Mouse (Mus musculus): ENCODE measurements around the gene Rgs7. TPM values are rescaled to one million over a fixed set of nuclear protein-coding genes. Genes with fewer than 3 reads are reported as not detected.

Rgs7 gene
- 2.3 and 2.4 TPM in 2 replicates for polyA plus RNA-seq (2016; fragmentation: Nextera tagmentation; extraction: Ambion mirVana)

DNA sequence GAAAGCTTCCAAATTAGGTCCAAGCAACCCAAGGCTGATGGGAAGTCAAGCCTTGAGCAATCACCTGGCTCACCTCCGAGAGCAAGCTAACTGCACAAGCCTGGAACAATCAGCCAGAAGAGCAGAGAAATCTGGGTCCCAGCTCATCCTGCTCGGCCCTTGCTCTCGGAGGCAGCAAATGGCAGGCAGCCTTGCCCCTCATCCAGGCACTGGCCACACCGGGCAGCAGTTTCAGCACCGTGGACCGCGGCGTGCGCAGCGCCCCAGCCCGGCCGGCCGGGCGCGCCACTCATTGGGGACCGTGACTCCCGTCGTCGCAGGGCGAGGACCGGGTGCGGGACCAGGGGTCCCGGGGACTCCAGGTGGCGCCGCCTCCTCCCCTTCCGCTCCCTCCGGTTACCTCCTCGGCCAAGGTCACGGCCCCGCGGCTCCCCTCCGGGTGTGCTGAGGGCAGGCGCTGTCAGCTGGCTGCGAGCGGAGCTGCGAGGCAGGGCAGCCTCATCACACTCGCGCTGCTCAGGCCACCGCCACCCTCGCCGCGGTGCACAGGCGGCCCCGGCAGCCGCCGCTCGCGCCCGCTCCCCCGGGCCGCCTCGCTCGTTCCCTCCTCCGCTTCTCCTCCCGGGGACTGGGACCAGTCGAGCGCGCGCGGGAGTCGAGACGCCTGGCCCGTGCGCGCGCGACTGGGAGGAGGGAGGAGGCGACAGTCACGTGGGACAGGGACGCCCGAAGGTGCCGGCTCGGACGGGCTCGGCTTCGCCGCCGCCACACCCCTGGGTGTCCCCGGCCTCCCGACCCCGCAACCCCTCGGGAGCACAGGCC, at the start of gene Rgs7:
Gene Rgs7, minus strand, starts transcription at position 640 of the 822 bp plus-strand sequence.
- peak within 1 kb of the TSS; percentile 99 for H3K4me2 ChIP-seq (replicated peaks)
- no peak within 1 kb of the TSS for H3K27ac ChIP-seq
- peak within 1 kb of the TSS; percentile 67 for H3K9ac ChIP-seq
- ATAC-seq (ENCODE audit: insufficient number of reproducible peaks, insufficient read depth, low FRiP score, low TSS enrichment), result peak; percentile 90
- H3K9me3 ChIP-seq, result no peaks in the 10 kb centered on the region
- H3K4me3 ChIP-seq, result peak within 1 kb of the TSS; percentile 66
- H3K4me1 ChIP-seq, result no peaks in the 10 kb centered on the region
- H3K36me3 ChIP-seq, result no peaks in the 10 kb centered on the region
- WGBS, result 1% methylated on average over 65 of the region's 82 CpGs
- peaks cover 20% of the 10 kb centered on the region; the same call in 1 of the 2 replicates for H3K27me3 ChIP-seq

DNA sequence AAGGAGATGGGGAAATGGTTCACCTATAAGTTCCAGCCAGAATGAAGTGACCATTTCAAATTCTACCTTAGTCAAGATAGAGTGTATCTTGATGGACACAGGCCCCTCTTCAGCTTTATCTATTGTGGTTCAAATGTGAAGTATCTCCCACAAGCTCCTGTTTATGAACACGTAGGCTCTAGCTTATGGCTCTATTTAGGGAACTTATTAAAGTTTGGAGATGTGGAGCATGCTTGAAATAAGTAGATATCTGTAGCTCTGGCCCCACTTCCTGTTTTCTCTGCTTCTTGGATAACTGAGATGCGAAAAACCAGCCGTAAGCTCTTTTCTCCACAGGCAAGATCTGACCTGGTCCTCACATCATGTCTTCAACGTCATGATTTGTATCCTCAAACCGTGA, 48.4 kb upstream of the Rgs7 start:
- ATAC-seq (ENCODE audit: insufficient number of reproducible peaks, insufficient read depth, low FRiP score, low TSS enrichment), result no peak
- WGBS, result 82% methylated on average over 5 of the region's 5 CpGs
- H3K4me2 ChIP-seq (replicated peaks), result no peak overlapping the region

GRCm38 (mm10) chr1:175537321-175537720, 45.0 kb upstream of the Rgs7 start:
- ATAC-seq (ENCODE audit: insufficient number of reproducible peaks, insufficient read depth, low FRiP score, low TSS enrichment), result no peak
- 44% methylated on average over 1 of the region's 1 CpGs for WGBS
- H3K27ac ChIP-seq, result no peak overlapping the region

More for the DNA sequence above, 48.4 kb upstream of the Rgs7 start:
- Histone ChIP-seq H3K27me3 (no peaks in the 10 kb centered on the region), H3K27ac (no peak overlapping the region), H3K4me3 (no peak overlapping the region), H3K9me3 (no peaks in the 10 kb centered on the region), H3K4me1 (no peaks in the 10 kb centered on the region), H3K36me3 (no peaks in the 10 kb centered on the region), H3K9ac (no peak overlapping the region)

GRCm38 (mm10) chr1:175529858-175530257, 37.6 kb upstream of the Rgs7 start:
- 50% methylated on average over 1 of the region's 1 CpGs for WGBS
- H3K4me2 ChIP-seq (replicated peaks), result no peak overlapping the region
- no peak overlapping the region for H3K27ac ChIP-seq

More at GRCm38 (mm10) chr1:175537321-175537720, 45.0 kb upstream of the Rgs7 start:
- Histone ChIP-seq H3K9ac (no peak overlapping the region), H3K36me3 (no peaks in the 10 kb centered on the region), H3K9me3 (no peaks in the 10 kb centered on the region), H3K4me1 (no peaks in the 10 kb centered on the region), H3K4me2 (replicated peaks) (no peak overlapping the region), H3K4me3 (no peak overlapping the region), H3K27me3 (no peaks in the 10 kb centered on the region)

GRCm38 (mm10) chr1:175524626-175525294, 32.5 kb upstream of the Rgs7 start:
- H3K36me3 ChIP-seq, result no peaks in the 10 kb centered on the region
- no peak overlapping the region for H3K4me2 ChIP-seq (replicated peaks)
- H3K27me3 ChIP-seq, result no peaks in the 10 kb centered on the region
- H3K4me3 ChIP-seq, result no peak overlapping the region
- no peak overlapping the region for H3K27ac ChIP-seq
- no peaks in the 10 kb centered on the region for H3K9me3 ChIP-seq
- ATAC-seq (ENCODE audit: insufficient number of reproducible peaks, insufficient read depth, low FRiP score, low TSS enrichment), result no peak
- 75% methylated on average over 3 of the region's 3 CpGs for WGBS
- no peaks in the 10 kb centered on the region for H3K4me1 ChIP-seq
- H3K9ac ChIP-seq, result no peak overlapping the region

More at GRCm38 (mm10) chr1:175529858-175530257, 37.6 kb upstream of the Rgs7 start:
- Histone ChIP-seq H3K27me3 (no peaks in the 10 kb centered on the region), H3K36me3 (no peaks in the 10 kb centered on the region), H3K9ac (no peak overlapping the region), H3K9me3 (no peaks in the 10 kb centered on the region), H3K4me3 (no peak overlapping the region), H3K4me1 (no peaks in the 10 kb centered on the region)
- no peak for ATAC-seq (ENCODE audit: insufficient number of reproducible peaks, insufficient read depth, low FRiP score, low TSS enrichment)

DNA sequence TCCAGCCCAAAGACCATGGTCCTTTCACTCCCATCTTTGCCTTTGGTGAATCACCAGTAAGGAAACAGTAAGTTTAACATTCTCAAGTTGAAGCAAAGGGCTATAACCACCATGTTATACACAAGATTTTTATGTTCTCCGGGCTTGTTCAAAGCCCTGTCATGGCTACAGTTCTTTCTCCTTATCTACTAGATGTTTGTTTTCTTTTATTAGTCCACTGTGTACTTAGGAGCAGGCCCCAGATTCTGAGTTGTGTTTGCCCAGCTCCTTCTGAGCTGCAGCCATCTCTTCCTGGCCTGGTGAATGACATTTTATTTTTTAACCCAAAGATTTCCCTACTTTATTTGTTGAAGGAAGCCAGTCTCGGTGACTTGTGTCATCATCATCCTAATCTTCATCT, 31.3 kb upstream of the Rgs7 start:
- no peaks in the 10 kb centered on the region for H3K27me3 ChIP-seq
- ATAC-seq (ENCODE audit: insufficient number of reproducible peaks, insufficient read depth, low FRiP score, low TSS enrichment), result no peak
- H3K4me3 ChIP-seq, result no peak overlapping the region
- no peaks in the 10 kb centered on the region for H3K9me3 ChIP-seq
- H3K4me1 ChIP-seq, result no peaks in the 10 kb centered on the region
- no peak overlapping the region for H3K27ac ChIP-seq
- WGBS, result 85% methylated on average over 2 of the region's 2 CpGs
- no peak overlapping the region for H3K9ac ChIP-seq
- H3K4me2 ChIP-seq (replicated peaks), result no peak overlapping the region
- H3K36me3 ChIP-seq, result no peaks in the 10 kb centered on the region

- H3K4me3 ChIP-seq, result no peak overlapping the region
- WGBS, result 80% methylated on average over 2 of the region's 2 CpGs
- H3K36me3 ChIP-seq, result no peaks in the 10 kb centered on the region
- no peak overlapping the region for H3K9ac ChIP-seq
- no peak overlapping the region for H3K27ac ChIP-seq
- no peak for ATAC-seq (ENCODE audit: insufficient number of reproducible peaks, insufficient read depth, low FRiP score, low TSS enrichment)
- H3K4me2 ChIP-seq (replicated peaks), result no peak overlapping the region
- no peaks in the 10 kb centered on the region for H3K9me3 ChIP-seq
- no peaks in the 10 kb centered on the region for H3K27me3 ChIP-seq
- H3K4me1 ChIP-seq, result peaks cover 2% of the 10 kb centered on the region; the same call in 1 of the 2 replicates
Observed at GRCm38 (mm10) chr1:175514543-175514942, 22.2 kb upstream of the Rgs7 start.

DNA sequence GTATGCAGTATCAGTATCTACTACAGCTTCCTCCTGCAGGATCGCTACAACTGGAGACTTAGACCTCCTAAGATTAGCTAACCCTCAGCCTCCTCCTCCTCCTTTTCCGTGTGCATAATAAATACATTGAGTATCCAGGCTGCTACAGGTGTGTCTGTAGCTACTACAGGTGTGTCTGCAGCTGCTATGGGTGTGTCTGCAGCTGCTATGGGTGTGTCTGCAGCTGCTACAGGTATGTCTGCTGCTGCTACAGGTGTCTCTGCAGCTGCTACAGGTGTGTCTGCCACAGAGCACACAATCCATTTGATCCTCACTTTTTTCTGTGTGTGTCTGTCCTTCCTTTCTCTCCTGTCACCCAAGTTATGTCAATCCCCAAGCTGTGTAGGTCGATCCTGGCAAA, 19.9 kb upstream of the Rgs7 start:
- H3K4me2 ChIP-seq (replicated peaks), result no peak overlapping the region
- 73% methylated on average over 3 of the region's 3 CpGs for whole genome bisulfite sequencing
- no peak overlapping the region for H3K4me3 ChIP-seq
- no peaks in the 10 kb centered on the region for H3K27me3 ChIP-seq
- no peaks in the 10 kb centered on the region for H3K36me3 ChIP-seq
- peaks cover 2% of the 10 kb centered on the region; the same call in 1 of the 2 replicates for H3K4me1 ChIP-seq
- H3K9ac ChIP-seq, result no peak overlapping the region
- H3K27ac ChIP-seq, result no peak overlapping the region
- no peak for ATAC-seq (ENCODE audit: insufficient number of reproducible peaks, insufficient read depth, low FRiP score, low TSS enrichment)
- H3K9me3 ChIP-seq, result no peaks in the 10 kb centered on the region

DNA sequence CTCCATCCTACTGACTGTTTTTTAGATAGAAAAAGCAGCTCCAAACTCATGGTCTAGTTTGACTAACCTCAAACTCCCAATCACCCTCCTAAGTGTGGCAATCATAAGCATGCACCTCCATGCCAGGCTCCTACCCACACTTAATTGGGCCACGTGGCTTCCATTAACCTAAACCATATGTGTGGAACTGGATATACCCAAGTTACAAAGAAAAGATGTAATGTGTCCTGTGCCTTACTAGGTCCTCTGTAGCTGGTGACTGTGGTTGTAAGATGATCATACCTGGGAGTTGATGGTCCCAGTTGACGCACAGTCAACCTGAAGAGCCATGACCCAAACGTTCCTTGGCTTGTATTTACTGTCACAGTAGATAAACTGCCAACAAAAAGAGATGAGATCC, 17.7 kb upstream of the Rgs7 start:
- Histone ChIP-seq H3K36me3 (no peaks in the 10 kb centered on the region), H3K4me2 (replicated peaks) (no peak overlapping the region), H3K4me1 (peaks cover 2% of the 10 kb centered on the region; the same call in 1 of the 2 replicates), H3K9me3 (no peaks in the 10 kb centered on the region), H3K9ac (no peak overlapping the region), H3K27ac (no peak overlapping the region), H3K27me3 (no peaks in the 10 kb centered on the region), H3K4me3 (no peak overlapping the region)
- 31% methylated on average over 3 of the region's 3 CpGs for WGBS
- 0 out of 2 replicates have a peak, but pooled peaks have one; percentile 22 for ATAC-seq (ENCODE audit: insufficient number of reproducible peaks, insufficient read depth, low FRiP score, low TSS enrichment)

DNA sequence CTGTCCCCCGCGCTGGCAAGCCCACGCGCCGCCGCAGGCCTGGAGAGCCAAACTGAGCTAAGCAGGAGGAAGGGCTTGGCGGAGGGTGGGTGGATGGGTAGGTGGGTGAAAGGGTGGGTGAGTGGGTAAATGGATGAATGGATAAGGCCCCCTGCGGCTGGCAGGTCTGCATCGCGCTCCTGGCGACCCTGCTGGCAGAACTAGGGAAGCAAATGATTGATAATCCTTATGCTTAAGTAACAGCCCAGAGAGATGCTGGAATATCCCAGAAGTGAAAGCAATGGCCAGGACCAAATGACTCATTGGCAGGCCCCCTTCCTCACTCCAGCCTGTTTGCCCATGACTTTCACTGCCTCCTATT, 363 bp upstream of the Rgs7 start:
- Histone ChIP-seq H3K36me3 (no peaks in the 10 kb centered on the region), H3K27ac (no peak overlapping the region), H3K9ac (peak overlapping the region; percentile 67), H3K4me1 (no peaks in the 10 kb centered on the region), H3K9me3 (no peaks in the 10 kb centered on the region), H3K4me2 (replicated peaks) (peak overlapping the region; percentile 99), H3K4me3 (peak overlapping the region; percentile 66), H3K27me3 (peaks cover 20% of the 10 kb centered on the region; the same call in 1 of the 2 replicates)
- ATAC-seq (ENCODE audit: insufficient number of reproducible peaks, insufficient read depth, low FRiP score, low TSS enrichment), result no peak; the same call in 1 of the 2 replicates
- 2% methylated on average over 11 of the region's 11 CpGs for WGBS

GRCm38 (mm10) chr1:175491511-175491860, 814 bp downstream of the Rgs7 start:
- WGBS, result 10% methylated on average over 6 of the region's 6 CpGs
- peak overlapping the region; percentile 66 for H3K4me3 ChIP-seq
- H3K36me3 ChIP-seq, result no peaks in the 10 kb centered on the region
- no peak overlapping the region for H3K9ac ChIP-seq
- no peak overlapping the region for H3K27ac ChIP-seq
- no peaks in the 10 kb centered on the region for H3K9me3 ChIP-seq
- peaks cover 20% of the 10 kb centered on the region; the same call in 1 of the 2 replicates for H3K27me3 ChIP-seq
- peak overlapping the region; percentile 99 for H3K4me2 ChIP-seq (replicated peaks)
- ATAC-seq (ENCODE audit: insufficient number of reproducible peaks, insufficient read depth, low FRiP score, low TSS enrichment), result no peak
- H3K4me1 ChIP-seq, result no peaks in the 10 kb centered on the region

DNA sequence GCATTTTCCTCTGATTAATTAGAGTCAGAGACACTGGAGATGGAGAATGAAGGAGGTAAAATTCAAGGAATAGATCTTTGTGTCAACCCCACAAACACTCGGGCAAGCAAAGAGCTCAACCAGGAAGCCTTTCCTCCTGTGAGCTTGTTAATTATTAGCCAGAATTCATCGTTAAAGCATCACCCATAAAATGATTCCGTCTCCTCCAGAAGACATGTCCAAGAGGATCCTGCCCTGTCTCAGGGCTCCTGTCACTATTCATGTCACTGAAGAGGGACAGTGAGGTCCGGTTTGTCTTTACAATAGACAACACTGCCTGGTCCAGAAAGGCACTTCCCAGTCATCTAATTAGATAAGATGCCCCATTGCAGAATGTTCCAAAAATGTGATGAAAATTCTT, 7.2 kb downstream of the Rgs7 start:
- ATAC-seq (ENCODE audit: insufficient number of reproducible peaks, insufficient read depth, low FRiP score, low TSS enrichment), result no peak
- H3K9me3 ChIP-seq, result no peaks in the 10 kb centered on the region
- H3K36me3 ChIP-seq, result no peaks in the 10 kb centered on the region
- H3K4me3 ChIP-seq, result no peak overlapping the region
- H3K27me3 ChIP-seq, result no peaks in the 10 kb centered on the region
- H3K4me1 ChIP-seq, result no peaks in the 10 kb centered on the region
- no peak overlapping the region for H3K9ac ChIP-seq
- no peak overlapping the region for H3K27ac ChIP-seq
- no peak overlapping the region for H3K4me2 ChIP-seq (replicated peaks)
- WGBS, result 77% methylated on average over 4 of the region's 4 CpGs

Data from embryonic facial prominence, embryonic 12.5 days (tissue).